Mouse (Mus musculus) embryonic stem cell, embryonic (primary cell): ENCODE data around the gene Dip2b.

Experiments
- CTCF ChIA-PET, 4 experiments: fragments of 300-600 bp in 2 of 4; fragments of 350-600 bp in 2 of 4; sonication (Branson Sonifier 250); formaldehyde crosslinking; loops; one replicate each; lab custom pipeline; 2022; ENCODE audit warnings: inconsistent platforms in 2 of 4; lab: Charles Lee
- POLR2A ChIA-PET, 4 experiments: fragments of 300-600 bp in 2 of 4; fragments of 350-600 bp in 2 of 4; sonication (Branson Sonifier 250); formaldehyde crosslinking; loops; one replicate each; lab custom pipeline; 2022; ENCODE audit warnings: antibody characterized with exemption in 4 of 4, inconsistent platforms in 1 of 4; lab: Charles Lee

The Dip2b gene

DNA sequence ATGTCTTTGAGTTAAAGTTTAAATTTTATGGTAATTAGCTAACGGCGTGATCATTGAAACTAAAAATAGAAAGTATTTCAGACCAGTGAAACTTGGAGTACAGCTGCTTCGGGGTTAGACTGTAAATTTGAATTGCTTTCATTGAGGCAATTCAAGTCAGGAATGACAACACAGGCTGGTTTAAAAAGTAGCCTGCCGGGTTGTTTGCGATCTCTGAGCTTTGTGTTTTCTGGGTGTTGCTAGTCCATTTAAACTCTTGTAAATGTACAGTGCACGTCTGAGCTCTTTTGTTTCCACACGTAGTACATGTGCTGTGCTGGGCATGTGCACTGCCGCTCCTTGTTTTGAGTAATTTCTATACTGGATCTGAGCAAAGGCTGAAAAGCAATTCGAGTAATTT is 28.2 kb downstream of the Dip2b start:
- POLR2A ChIA-PET = interaction anchor here in 3 of 4 experiments (0.6 to 2.1 kb wide), 25 partner anchors 10 to 571 kb away, joined by 3 to 6 read pairs (median 3); partner anchors contain the start of gene Dip2b (in 1 of the 3)
- CTCF ChIA-PET = interaction anchor here in 3 of 4 experiments (0.5 to 1.4 kb wide), 9 partner anchors 12 to 126 kb away, joined by 3 to 7 read pairs (median 3); partner anchors contain the start of gene Dip2b (in 1 of the 3)

DNA sequence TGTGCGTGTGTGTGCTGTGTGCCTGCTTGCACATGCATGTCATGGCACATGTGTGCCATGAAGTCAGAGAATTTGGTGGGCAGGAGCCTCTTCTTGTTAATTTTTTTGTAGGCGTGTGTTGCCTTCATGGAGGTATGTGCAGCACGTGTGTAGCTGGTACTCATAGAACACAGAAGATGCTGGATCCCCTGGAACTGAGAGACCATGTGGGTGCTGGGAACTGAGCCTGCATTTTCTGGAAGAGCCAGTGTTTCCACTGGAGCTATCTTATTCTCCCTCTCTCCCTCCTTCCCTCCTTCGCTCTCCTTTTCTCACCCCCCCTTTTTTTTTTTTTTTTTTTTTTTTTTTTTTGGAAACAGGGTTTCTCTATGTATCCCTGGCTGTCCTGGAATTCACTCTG is 30.6 kb downstream of the Dip2b start:
- CTCF ChIA-PET = interaction anchor here in 2 of 4 experiments (0.5 to 0.7 kb wide), 3 partner anchors 29 to 1147 kb away, joined by 4 to 14 read pairs (median 4); no protein-coding TSS in a partner anchor
- POLR2A ChIA-PET = interaction anchor here in 3 of 4 experiments (0.7 to 3.4 kb wide), 6 partner anchors 9 to 519 kb away, joined by 3 to 21 read pairs (median 4); no protein-coding TSS in a partner anchor

DNA sequence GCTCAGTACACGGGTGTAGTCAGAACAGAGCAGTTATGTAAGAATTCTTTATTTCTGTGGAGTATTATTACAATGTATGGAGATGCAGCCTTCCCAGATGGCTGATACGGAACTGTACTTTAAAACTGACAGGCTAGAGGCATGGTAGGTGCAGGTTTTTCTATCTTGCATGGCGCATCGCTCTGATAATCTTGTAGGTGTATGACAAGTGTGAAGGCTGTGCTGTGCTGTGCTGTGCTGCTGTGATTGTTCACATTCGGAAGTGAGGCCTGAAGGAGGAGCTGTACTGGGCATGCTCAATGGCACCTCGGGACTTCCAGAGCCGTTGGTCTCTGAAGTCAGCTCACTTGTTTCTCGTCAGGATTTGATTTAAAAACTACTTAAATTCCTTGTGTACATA is 31.6 kb downstream of the Dip2b start:
- ChIA-PET POLR2A (interaction anchor here in 2 of 4 experiments (0.5 to 3.4 kb wide), 14 partner anchors 10 to 1129 kb away, joined by 3 to 21 read pairs (median 4); no protein-coding TSS in a partner anchor), CTCF (interaction anchor here in 3 of 4 experiments (0.6 to 1.5 kb wide), 4 partner anchors 14 to 119 kb away, joined by 3 to 22 read pairs (median 4); no protein-coding TSS in a partner anchor)

DNA sequence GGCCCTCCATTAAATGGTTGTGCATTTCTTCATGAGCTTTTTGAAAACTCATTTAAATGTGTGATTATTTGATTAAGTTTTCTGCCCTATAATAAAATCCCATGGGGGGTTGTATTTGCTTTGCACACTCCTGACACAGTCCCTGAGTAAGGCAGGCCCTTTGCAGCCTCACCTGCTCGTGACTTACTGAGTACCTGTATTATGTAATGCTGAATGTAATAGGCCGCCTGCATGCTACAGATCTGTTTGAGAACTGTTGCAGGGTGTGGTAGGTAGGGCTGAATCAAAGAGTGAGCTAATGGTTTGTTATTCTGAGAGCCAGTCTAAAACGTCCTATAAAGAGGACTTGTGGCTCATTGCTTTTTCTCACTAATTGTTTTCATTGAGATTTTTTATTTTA is 33.4 kb downstream of the Dip2b start:
- CTCF ChIA-PET = interaction anchor here in 2 of 4 experiments (0.6 to 1.0 kb wide), 2 partner anchors 33 to 140 kb away, joined by 3 to 4 read pairs; partner anchors contain the start of gene Dip2b (in 1 of the 2)
- POLR2A ChIA-PET = interaction anchor here in 3 of 4 experiments (0.7 to 2.0 kb wide), 7 partner anchors 9 to 26 kb away, joined by 3 to 7 read pairs (median 4); no protein-coding TSS in a partner anchor

DNA sequence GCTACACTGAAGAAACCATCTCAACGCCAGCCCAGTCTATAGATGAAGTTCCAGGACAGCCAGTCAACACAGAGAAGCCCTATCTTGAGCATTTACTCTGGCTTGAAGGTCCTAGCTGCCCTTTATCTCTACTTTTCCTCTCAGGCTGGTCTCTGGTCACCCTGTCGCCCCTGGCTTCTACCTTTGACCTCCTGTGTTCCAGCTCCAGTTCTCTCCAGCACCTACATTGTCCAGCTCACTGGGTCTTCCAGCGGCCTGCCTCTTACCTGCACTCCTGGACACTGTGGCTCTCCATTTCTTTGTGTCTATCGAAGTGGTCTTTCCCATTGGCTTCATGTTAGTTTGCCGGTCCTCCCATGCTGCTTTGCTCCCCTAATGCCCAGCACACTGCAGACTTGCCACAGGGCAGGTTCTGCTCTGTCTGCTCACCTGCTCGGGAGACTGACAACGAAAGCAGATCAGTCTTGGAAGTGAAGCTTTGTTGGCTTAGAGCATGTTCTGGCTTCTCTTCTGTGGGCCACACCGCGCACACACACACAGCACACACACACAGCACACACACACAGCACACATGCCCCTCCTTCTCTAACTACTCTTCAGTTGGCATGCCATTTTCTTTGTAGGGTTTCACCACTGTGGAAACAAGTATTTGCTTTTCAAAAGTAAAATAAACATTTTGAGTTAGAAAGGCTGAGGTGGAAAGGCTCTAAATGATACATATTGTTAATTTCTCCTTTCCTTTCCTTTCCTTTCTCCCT is 35.4 kb downstream of the Dip2b start:
- ChIA-PET CTCF (interaction anchor here in 2 of 4 experiments (0.6 to 1.1 kb wide), 2 partner anchors 14 to 57 kb away, joined by 3 to 10 read pairs; no protein-coding TSS in a partner anchor), POLR2A (interaction anchor here in 3 of 4 experiments (0.6 to 2.0 kb wide), 8 partner anchors 10 to 110 kb away, joined by 3 to 5 read pairs (median 4); no protein-coding TSS in a partner anchor)

DNA sequence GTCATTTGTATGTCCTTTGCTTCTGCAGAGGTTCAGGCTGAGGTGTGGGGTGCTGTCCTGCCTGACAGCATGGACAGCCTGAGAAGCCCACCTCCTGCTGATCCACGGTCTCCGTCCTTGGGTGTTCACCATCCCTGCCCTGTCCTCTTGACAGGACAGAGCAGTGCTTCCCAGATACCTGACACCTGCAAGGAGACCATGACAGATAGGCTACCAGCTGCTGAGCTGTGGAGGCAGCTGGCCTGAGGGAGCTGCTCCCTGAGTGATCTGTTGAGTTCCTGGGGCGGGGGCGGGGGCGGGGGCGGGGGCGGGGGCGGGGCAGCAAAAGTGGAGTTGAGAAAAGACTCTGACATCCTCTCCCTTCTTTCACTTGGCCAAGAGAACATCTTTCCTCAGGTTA is 36.3 kb downstream of the Dip2b start:
- CTCF ChIA-PET = interaction anchor here in 2 of 4 experiments (0.6 kb wide), 3 partner anchors 28 to 251 kb away, joined by 4 to 10 read pairs (median 4); no protein-coding TSS in a partner anchor
- POLR2A ChIA-PET = interaction anchor here in 2 of 4 experiments (0.6 to 1.0 kb wide), 6 partner anchors 11 to 714 kb away, joined by 3 to 4 read pairs (median 3); partner anchors contain the start of gene Dip2b (in 1 of the 2)

DNA sequence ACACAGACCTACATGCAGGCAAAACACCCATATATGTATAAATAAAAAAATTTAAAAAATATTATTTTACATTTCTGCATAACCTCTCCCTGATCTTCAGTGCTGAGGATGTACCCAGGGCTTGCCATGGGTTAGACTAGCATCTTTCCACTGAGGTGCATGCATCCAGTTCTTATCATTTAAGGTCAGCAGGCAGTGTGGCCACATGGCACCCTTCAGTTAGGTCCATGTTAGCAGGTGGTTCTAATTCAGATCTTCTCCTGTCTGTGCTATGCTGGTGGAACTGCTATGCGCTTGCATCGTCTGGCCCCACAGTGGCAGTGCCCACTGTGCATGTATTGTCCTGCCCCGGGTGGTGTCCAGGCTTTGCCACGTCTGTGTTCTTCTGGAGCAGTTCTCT is 37.9 kb downstream of the Dip2b start:
- POLR2A ChIA-PET = interaction anchor here in 1 of 4 experiments (0.7 to 1.0 kb wide), 2 partner anchors 13 to 24 kb away, joined by 3 read pairs; no protein-coding TSS in a partner anchor
- CTCF ChIA-PET = no interaction called here

DNA sequence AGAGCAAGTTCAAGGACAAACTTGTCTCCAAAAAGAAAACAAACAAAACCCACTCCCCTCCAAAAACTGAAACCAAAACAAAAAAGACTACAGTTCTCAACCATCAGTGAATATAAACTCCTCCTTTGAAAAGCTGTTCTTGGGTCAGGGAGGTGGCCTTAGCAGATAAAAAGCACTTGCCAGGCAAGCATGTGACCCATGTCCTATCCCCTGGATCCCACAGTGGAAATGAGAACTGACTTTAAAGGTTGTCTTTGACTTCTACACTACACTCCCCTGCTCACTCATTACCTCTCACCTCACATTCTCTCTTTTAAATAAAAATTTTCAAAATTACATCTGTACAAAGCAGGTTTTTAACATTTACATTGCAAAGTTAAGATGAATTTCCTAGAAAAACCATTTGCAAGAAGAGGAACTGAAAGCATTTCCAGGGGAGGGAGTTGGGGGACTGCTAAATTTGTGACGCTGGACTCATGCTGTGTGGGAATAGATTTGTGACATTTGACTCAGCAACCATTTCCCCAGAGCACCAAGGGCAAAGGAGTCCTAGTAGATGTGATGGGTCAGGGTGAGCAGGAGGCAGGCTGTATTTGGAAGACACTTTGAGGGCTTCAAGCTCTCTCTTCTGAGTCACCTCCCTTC is 42.5 kb downstream of the Dip2b start:
- ChIA-PET POLR2A (interaction anchor here in 3 of 4 experiments (0.6 to 2.3 kb wide), 3 partner anchors 9 to 479 kb away, joined by 3 to 7 read pairs (median 4); no protein-coding TSS in a partner anchor), CTCF (interaction anchor here in 1 of 4 experiments (1.0 kb wide), 1 partner anchor 43 kb away, joined by 3 read pairs; the partner anchor contains the start of gene Dip2b)

DNA sequence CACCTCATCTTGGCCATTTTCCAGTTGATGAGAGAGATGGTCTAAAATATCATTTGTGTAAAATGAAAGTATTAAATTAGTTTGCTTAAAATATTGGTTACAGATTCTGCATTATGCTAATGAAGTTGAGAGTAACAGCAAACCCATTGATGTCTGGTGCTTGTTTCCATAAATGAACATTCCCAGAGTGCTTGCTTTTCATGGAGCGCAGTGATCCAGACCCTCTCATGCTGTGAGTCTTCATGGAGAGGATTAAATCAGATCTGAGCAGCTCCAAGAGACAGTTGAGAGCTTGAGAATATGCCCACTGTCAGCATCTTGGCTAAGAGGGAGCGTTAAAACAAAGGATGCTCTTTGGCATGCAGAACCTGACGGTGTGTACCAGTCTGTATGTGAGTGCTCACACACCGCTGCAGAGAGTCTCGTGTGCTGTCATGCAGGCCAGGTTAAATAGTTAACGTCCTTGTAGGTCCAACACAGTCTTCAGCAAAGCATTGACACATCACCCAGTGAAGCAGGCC is 43.1 kb downstream of the Dip2b start:
- ChIA-PET CTCF (interaction anchor here in 1 of 4 experiments (0.5 kb wide), 1 partner anchor 32 kb away, joined by 3 read pairs; no protein-coding TSS in a partner anchor), POLR2A (interaction anchor here in 1 of 4 experiments (2.3 kb wide), 1 partner anchor 9 kb away, joined by 4 read pairs; no protein-coding TSS in a partner anchor)

DNA sequence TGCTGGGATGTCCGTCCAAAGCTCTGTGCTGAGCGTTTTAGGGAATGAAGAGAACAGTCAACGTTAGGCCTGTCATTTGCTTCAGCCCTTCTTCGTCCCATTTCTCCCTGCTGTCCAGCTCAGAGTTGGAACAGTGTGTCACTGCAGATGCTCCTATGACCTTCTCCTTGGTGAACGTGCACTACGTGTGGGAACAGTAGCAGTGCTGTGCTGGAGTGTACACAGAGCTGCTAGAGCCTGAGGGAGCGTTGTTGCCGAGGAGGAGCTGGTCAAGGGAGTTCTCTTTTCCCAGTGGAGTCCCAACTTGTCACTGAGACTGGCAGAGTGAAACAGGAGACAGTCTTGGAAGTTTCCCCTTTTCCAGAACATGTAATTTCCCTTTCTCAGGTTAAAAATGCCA is 43.6 kb downstream of the Dip2b start:
- CTCF ChIA-PET = interaction anchor here in 1 of 4 experiments (0.5 kb wide), 1 partner anchor 32 kb away, joined by 3 read pairs; no protein-coding TSS in a partner anchor
- POLR2A ChIA-PET = interaction anchor here in 1 of 4 experiments (1.0 kb wide), 1 partner anchor 11 kb away, joined by 3 read pairs; no protein-coding TSS in a partner anchor

DNA sequence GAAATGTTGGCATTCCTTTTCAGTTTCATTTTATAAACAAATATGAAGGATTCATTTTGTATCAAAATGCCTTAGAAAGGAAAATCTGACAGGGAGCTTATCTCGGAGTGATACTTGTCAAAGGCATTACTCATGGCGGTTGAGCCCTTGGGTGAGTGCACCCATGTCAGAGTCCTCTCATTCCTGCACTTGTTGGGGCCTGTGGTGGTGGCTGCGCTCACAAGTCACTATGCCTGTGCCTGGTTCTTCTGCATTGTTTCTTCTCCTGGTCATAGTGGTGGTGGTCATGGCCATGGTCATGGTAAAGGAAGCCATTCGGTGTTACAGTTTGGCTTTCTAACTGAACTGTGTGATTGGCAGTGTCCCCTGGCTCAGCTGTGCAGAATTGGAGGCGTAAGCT is 44.3 kb downstream of the Dip2b start:
- POLR2A ChIA-PET = interaction anchor here in 2 of 4 experiments (1.0 to 1.8 kb wide), 5 partner anchors 9 to 23 kb away, joined by 3 to 5 read pairs (median 3); no protein-coding TSS in a partner anchor
- CTCF ChIA-PET = no interaction called here

DNA sequence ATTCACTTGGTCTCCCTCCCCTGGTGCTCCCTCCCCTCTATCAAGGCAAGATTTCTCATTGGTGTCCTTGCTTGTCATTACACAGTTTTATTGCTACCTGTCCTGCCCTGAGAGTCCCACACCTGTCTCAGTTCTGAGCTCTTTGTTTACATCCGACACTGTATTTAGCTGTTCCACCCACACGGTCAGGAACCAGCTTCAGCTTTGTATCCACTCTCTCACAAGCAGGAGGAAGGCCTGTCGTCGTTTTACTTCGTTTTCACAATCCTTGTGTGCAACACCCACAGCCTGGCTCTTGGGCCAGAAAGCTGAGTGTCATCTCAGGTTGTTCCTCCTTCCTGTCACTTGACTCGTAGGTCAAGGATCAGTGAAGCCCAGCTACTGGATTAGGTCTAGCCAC is 45.4 kb downstream of the Dip2b start:
- POLR2A ChIA-PET = interaction anchor here in 2 of 4 experiments (0.9 to 1.8 kb wide), 7 partner anchors 10 to 108 kb away, joined by 3 to 5 read pairs (median 4); no protein-coding TSS in a partner anchor

DNA sequence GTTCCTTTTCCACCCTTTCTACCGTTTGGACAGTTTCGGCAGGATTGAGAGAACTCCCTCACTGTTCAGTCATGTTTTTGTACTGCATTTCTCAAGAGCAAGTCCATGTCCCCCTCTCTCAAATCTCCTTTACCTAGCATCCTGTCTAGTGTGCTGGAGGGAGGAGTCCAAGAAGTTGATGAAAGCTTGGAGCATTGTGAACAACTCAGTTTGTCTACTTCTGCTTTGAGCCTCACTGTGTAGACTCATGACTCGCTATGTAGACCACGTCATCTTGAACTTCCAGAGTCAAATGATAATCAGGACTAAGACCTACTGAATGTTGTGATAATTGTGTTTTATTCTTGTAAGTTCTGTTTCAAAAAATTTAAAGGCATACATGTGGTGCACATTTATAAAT is 46.4 kb downstream of the Dip2b start:
- CTCF ChIA-PET = interaction anchor here in 1 of 4 experiments (0.8 kb wide), 1 partner anchor 48 kb away, joined by 5 read pairs; no protein-coding TSS in a partner anchor
- POLR2A ChIA-PET = interaction anchor here in 1 of 4 experiments (0.9 to 1.6 kb wide), 3 partner anchors 12 to 38 kb away, joined by 3 to 5 read pairs (median 4); no protein-coding TSS in a partner anchor

More for the DNA sequence above, 45.4 kb downstream of the Dip2b start:
- CTCF ChIA-PET = interaction anchor here in 3 of 4 experiments (0.5 to 1.2 kb wide), 4 partner anchors 13 to 599 kb away, joined by 3 to 6 read pairs (median 3); no protein-coding TSS in a partner anchor

DNA sequence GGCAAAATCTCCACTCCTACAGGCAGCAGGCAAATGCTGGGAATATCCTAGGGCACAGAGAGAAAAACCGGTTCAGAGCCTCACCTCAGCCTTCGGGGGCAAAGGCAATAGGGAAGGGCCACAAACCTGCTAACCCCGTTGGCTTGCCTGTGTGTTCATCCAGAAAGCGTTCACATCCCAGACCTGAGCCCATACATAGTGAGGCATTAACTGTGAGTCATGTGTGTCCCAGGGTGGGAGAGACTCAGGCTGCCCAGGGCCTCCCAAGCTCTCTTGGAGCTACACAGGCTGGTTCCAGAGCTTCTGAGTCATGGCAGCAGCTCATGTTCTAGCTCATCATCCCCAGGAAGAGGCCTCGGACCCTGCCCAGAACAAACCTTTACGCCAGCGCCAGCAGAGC is 49.6 kb downstream of the Dip2b start:
- CTCF ChIA-PET = interaction anchor here in 2 of 4 experiments (0.6 to 1.2 kb wide), 3 partner anchors 35 to 595 kb away, joined by 3 read pairs; no protein-coding TSS in a partner anchor
- POLR2A ChIA-PET = interaction anchor here in 2 of 4 experiments (0.6 to 1.3 kb wide), 3 partner anchors 8 to 45 kb away, joined by 3 to 4 read pairs (median 4); no protein-coding TSS in a partner anchor

DNA sequence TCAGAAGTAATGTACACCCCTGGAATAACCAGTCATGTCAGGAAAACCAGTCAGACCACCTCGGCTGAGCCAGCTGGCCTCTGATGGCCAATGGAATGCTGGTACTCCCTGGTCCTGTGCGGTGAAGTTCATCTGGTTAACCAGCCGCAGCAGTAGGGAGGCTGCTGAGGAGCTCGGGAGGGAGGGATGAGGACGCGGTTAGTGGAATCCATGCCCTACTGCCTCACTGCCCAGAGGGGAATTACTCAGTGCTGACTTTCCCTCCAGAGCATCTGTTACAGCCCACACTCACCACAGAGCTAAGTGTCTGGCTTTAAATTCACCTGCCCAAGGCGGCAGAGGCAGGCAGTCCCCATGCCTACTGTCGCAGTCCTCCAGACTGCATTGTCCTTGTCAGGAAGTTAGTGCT is 51.2 kb downstream of the Dip2b start:
- CTCF ChIA-PET = interaction anchor here in 1 of 4 experiments (1.1 to 1.8 kb wide), 2 partner anchors 19 to 51 kb away, joined by 4 to 5 read pairs; partner anchors contain the start of gene Dip2b
- POLR2A ChIA-PET = interaction anchor here in 2 of 4 experiments (0.7 to 1.5 kb wide), 3 partner anchors 11 to 30 kb away, joined by 3 read pairs; no protein-coding TSS in a partner anchor

DNA sequence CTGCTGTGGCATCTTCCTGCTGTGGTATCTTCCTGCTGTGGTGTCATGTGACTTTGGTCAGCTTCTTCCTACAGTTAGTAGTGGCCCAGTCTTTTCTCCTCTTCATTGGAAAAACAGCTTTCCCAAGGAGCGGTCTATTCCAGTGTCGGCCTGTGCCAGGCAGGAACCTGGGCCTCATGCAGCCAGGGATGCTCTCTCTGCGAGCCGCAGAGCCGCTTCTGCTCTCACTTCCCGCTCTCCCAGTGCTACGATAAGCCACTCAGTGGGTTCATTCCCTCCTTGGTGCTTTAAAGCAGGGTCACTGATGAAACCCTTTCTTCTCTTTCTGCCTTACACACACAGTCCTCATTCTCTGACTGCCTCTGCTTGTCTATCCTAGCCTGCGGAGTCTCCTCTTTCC is 53.4 kb downstream of the Dip2b start:
- POLR2A ChIA-PET = interaction anchor here in 2 of 4 experiments (0.6 to 1.1 kb wide), 4 partner anchors 37 to 56 kb away, joined by 3 read pairs; no protein-coding TSS in a partner anchor
- CTCF ChIA-PET = interaction anchor here in 2 of 4 experiments (0.5 to 1.2 kb wide), 3 partner anchors 38 to 362 kb away, joined by 3 to 4 read pairs (median 4); partner anchors contain the start of gene Dip2b (in 1 of the 2)
